Mouse (Mus musculus) R1 (cell line): ENCODE measurements around the gene Aox2.

ENCODE experiments used
- DNase-seq: peaks from one replicate; pipeline ENCODE4 v3.0.0-alpha.2; 2018; ENCODE audit warnings: low read depth, low spot score

The Aox2 gene

DNA sequence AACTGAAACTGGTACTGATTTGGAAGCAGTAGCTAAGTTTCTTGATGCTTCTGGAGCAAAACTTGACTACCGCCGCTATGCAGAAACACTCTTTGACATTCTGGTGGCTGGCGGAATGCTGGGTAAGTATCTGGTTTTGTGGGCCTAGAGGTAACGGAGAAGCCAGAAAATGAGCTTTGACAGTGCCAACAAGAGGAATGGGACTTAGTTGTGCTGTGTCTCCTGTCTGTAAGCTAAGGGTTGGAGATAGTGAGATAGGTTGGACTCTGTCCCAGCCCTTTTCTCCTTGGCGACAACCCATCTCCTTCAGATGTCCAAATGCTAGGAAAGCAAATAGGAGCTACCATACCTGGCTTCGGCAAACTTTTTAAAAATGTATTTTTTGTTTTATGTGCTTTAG, 119.6 kb downstream of the Aox2 start:
- DNase-seq = no peak

DNA sequence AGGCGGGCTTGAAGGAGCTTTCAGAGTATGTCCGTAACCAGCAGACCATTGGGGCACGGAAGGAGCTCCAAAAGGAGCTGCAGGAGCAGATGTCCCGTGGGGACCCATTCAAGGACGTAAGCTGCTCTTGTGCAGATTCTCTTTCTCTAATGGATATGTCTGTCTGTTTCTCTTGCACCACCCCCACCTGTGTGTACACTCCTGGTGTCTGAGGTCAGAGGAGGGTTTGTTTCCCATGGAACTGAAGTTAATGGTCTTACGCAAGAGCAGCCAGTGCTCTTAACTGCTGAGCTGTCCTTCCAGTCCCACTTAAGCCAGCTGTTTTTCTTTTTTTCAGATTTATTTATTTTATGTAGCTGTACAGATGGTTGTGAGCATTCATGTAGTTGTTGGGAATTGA, 123.3 kb downstream of the Aox2 start:
- DNase-seq = no peak

DNA sequence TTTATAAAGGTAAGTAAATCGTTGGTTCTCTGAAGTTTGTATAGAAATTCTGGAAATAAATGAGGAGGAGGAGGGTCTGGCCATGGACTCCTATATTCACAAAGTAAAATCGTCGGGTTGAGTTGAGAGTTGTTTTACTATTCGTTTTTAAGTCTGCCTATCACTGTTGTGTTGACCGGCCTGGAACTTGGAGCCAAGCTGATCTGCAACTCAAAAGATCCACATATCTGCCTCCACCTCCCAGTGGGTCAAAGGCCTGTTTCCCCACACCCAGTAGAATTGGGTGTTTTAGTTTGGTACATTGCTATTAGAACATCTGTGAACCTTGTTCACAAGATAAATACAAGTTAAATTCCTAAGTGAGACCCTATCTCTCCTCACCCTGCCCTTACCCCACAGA, 125.6 kb downstream of the Aox2 start:
- DNase-seq = peak; percentile 38

DNA sequence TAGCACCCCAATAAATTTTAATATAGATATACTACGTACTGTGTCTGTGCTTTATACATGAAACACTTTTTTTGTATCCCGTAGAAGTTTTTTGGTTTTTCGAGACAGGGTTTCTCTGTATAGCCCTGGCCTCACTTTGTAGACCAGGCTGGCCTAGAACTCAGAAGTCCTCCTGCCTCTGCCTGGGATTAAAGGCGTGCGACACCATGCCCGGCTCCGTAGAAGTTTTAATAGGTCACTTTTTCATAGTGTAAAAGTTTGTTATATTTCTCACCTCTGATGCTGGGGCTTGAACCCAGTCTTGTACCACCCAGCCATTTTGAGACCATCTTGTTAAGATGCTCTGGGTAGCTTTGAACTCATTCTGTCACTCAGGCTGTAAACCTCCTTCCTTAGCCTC, 129.2 kb downstream of the Aox2 start:
- DNase-seq = no peak

DNA sequence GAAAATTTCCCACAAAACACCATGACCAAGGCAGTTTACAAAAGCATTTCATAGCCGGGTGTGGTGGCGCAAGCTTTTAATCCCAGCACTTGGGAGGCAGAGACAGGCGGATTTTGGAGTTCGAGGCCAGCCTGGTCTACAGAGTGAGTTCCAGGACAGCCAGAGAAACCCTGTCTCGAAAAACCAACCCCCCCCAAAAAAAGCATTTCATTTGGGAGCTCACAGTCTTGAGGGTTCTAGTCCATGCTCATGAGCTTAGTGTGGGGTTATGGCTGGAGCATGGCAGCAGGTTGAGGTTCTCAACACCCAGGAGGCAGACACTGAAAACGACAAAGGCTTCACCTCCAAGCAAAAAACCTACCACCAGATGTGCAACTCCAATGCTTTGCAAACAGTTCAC, 130.0 kb downstream of the Aox2 start:
- DNase-seq = no peak

DNA sequence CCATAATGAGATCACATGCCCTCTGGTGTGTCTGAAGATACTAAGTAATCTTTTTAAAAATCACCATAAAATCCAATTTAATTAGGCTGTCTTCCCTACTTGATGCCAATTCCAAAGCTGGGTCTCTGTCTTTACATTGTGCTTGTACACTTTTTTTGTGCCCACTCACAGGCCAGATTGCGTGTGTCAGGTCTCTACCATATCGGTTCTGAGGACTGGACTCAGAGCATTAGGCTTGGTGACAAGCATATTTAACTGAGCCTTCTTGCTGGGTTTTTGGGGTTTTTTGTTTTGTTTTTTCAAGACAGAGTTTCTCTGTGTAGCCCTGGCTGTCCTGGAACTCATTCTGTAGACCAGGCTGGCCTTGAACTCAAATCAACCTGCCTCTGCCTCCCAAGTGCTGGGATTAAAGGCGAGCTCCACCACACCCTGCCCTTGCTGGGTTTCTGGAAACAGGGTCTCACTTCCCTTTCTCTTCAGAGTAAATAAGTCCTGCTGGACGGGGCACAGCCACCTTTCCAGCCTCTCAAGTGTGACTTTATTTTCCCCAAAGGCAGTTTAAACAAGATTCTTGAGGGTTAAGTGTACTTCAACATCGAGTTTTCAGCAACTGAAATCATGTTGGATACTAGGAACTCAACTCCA, 131.5 kb downstream of the Aox2 start:
- DNase-seq = no peak

DNA sequence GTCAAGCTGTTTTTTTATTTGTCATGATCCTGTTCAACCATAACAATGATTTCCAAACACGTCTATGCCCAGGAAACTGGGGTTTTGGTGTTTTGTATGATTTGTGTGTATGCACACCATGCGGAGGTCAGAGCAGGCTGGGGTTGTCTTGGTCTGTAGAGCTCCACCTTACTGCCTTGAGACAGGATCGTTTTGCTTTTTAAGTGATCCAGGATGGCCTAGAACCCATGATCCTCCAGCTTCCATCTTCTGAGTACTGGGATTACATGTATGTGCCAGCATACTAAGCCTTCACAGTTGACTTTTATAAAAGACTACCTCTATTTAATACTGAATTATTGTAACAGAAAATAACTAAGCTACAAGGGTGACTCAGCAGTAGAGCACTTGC, 132.1 kb downstream of the Aox2 start:
- DNase-seq = no peak

DNA sequence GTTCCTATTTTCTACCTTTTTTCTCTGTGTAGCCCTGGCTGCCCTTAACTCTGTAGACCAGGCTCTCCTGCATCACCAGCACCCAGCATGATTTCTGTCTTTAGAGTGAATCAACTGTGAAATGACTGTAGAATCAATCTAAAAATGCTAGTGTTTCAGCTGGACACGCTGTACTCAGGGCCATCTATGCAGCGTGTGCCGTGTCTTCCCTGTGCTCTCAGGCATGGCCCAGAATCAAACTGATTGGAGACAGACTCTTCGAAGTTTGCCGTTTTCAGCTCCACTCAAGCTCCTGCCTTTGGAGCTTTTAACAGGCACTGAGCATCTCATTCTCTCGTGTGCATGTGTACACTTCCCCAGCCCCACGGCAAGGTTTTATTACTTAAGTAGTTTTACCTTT, 132.7 kb downstream of the Aox2 start:
- DNase-seq = no peak

DNA sequence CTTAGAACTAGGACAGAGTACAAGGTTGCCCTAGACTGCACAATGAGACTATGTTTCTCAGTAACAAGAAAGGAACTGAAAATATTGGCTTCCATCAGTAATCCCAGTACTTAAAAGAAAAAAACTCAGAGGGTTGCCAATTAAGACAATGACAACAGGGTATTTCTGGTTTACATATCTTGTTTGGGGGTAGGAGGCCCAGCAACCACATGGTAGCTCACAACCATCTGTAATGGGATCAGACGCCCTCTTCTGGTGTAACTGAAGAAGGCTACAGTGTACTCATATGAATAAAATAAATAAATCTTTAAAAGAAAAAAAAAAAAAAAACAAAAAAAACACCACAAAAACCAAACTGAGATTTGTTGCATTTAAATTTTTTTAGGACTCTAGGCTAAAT, 137.3 kb downstream of the Aox2 start:
- DNase-seq = no peak

DNA sequence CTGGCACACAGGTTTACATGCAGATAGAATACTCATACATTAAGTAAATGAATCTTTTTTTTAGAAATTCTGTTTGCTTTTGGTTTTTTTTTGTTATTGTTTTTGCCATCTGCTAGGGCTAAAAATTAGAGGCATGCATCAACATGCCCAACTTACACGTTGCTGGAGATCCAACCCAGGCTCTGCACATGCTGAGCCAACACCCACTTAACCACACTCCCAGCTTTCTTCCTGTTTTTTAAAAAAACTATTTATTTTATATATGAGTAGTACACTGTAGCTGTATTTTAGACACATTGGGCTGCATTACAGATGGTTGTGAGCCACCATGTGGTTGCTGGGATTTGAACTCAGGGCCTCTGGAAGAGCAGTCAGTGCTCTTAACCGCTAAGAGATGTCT, 137.9 kb downstream of the Aox2 start:
- DNase-seq = no peak

DNA sequence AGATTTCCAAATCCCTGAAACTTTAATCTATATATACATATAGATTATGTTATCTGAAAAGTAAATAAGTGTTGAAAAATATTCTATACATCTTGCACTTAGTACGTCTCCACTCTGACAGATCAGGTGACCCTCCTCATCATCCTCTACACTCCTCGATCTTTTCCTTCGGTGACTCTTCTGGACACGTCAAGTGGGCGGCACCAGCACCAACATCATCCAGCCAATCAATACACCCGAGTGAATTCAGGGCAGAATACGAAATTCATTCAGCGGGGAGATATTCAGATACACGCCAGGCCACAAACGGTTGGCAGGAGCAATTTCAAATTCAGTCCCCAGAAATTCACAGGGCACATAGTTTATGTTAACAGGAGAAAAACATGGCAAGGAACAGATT, 141.9 kb downstream of the Aox2 start:
- DNase-seq = peak; percentile 64

DNA sequence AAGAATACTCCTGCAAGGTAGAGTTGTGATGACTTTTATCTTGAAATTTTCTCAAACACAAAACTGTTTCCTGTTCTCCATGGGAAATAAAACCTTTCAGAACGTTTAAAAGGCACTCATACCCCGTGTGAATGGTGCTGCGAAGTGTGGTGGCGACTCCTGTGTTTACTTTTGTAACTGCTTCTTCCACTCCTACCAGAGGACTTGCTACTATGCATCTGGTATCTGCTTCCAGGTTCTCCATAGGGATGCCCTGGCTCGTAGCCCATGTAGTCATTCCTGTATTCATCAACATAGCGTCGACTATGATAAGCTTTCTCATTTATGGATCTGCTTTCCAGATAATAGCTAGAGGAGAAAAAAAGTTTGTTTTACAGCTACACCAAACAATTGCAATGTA, 142.8 kb downstream of the Aox2 start:
- DNase-seq = peak; percentile 61

DNA sequence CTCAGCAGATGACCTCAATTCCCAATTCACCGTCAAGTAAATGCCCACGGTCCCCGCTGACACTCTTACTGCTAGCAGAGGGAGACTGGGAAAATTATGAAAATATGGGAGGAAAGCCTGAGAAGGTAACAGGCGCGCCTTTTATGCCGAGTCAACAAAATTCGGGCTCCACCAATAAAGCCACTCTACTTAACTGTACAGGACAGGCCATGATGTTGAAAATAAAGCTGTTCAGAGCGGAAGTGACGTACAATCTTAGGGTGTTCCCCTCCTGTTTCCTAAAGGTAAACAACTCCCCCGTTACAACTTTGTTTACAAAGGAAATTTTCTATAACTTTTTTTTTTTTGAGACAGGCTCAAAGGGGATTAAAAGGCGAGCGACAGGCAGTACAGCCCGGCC, 144.8 kb downstream of the Aox2 start:
- peak; percentile 86 for DNase-seq

DNA sequence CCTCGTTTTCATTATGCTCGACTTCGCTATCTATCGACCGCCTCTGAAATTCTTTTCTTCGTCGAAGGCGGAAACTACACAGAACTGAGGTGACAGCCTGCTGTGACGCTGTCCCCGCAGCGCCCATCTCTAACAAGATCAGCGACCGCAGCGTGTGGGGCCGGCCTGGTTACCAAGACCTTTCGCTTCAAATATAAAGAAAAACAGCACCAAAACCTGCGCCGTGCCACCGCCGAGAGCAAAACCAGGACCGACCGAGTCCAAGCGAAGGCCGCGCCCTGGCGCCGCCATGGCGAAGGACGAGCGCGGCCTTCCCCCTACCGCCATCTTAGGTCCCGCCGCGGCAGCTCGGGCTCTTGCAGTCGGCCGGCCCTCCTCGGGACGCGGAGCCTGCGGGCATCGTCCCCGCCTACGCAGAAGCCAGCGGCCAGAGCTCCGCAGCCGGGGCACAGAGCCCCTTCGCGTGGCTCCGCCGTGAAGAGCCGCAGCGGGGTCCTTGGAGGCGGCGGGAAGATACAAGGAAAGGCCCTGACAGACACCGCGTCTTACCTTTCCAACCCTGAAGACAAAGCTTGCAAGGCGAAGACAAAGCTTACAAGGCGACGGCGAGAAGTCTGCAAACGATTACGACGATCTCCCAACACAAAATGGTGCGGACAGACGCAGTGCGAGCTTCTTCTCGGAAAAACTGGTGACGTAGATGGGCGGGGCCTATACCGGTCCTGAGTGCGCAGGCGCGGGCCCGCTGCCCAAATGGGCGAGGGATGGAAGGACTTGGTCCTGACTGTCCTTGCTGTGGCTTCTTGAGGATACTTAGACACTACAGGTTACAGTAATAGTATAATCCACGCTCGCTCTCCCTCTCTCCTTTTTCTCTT, 145.5 kb downstream of the Aox2 start, which contains the start of gene Clk1:
TSS of gene Clk1 (minus strand) at position 696 of the 878 bp plus-strand sequence.
- DNase-seq = peak; percentile 92

DNA sequence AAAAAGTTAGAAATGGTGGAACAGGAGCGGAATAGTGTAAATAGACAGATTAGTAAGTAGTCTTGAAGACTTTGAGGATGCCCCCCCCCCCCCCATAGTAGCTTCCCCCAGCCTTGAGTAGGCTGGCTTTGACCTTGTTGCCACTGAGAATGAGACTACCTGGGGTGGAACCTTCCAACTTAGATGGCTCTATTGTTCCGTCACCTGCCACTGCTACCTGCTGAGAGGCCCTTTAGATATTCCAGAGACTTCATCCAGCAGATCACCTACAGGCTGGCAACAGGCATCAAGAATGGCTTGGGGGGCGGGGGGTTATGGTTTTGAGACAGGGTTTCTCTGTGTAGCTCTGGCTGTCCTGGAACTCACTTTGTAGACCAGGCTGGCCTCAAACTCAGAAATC, 146.4 kb downstream of the Aox2 start:
- DNase-seq = peak; percentile 93
